Mouse (Mus musculus) heart, adult 2 months (tissue): ENCODE results near the gene Hemgn. TPM values are rescaled to one million over a fixed set of nuclear protein-coding genes. Genes with fewer than 3 reads are reported as not detected.

Source experiments
- DNase-seq, 2 experiments: peaks; one replicate each; pipeline ENCODE4 v3.0.0; 2021
- H3K27ac ChIP-seq: fragments of 200-600 bp; 2 replicates; pipeline ENCODE4 v1.8.1; 2022
- H3K27me3 ChIP-seq: fragments of 200-500 bp; 2 replicates; pipeline ENCODE4 v1.6.1; 2012; ENCODE audit warnings: mild to moderate bottlenecking, low read length, inconsistent platforms, mixed read lengths; ENCODE audit not compliant: control insufficient read depth, insufficient read depth
- H3K36me3 ChIP-seq: fragments of 200-500 bp; 2 replicates; pipeline ENCODE4 v1.6.1; 2012; ENCODE audit warnings: low read length, inconsistent platforms; ENCODE audit not compliant: control insufficient read depth, insufficient read depth
- H3K4me1 ChIP-seq: fragments of 200-500 bp; 2 replicates; pipeline ENCODE4 v1.6.1; 2011; ENCODE audit warnings: low read length; ENCODE audit not compliant: control insufficient read depth, insufficient read depth
- H3K4me3 ChIP-seq: fragments of 200-600 bp; 2 replicates; pipeline ENCODE4 v1.8.1; 2022
- H3K79me2 ChIP-seq: fragments of 200-500 bp; replicated peaks from 2 replicates; pipeline ENCODE4 v1.6.1; 2012; ENCODE audit warnings: mild to moderate bottlenecking, inconsistent platforms, low read length, moderate library complexity, mixed read lengths; ENCODE audit not compliant: control insufficient read depth, insufficient read depth
- H3K9ac ChIP-seq: fragments of 200-500 bp; 2 replicates; pipeline ENCODE4 v1.6.1; 2012; ENCODE audit warnings: low read depth, mild to moderate bottlenecking, control low read depth, inconsistent platforms, low read length, mixed read lengths
- CTCF ChIP-seq: fragments of 200-600 bp; IDR thresholded peaks from 2 replicates; pipeline ENCODE4 v1.8.1; 2022; ENCODE audit warnings: antibody characterized with exemption, mild to moderate bottlenecking, moderate library complexity
- EP300 ChIP-seq: fragments of 200-500 bp; IDR thresholded peaks from 2 replicates; pipeline ENCODE4 v1.6.1; 2011; ENCODE audit warnings: low read depth, low read length, control low read depth; ENCODE audit not compliant: insufficient read depth
- POLR2A ChIP-seq: fragments of 200-500 bp; IDR thresholded peaks from 2 replicates; pipeline ENCODE4 v1.6.1; 2011; ENCODE audit warnings: mild to moderate bottlenecking, low read depth, low read length, control low read depth; ENCODE audit not compliant: insufficient read depth
- WGBS: fragments of 180-500 bp; shearing (Covaris S2); methylation state at CpG from one replicate; pipeline ENCODE4 v1.1.7; 2018; 5-methylcytosine and 5-hydroxymethylcytosine counted together
- intact Hi-C: fragments of 180-260 bp; cut with DNase I; formaldehyde crosslinking; loops from one replicate; pipeline ENCODE4 v1.15.1; 2025
- polyA plus RNA-seq: library from polyadenylated mRNA; depleted of rRNA; stranded (reverse); fragments of >200 nt; gene quantifications from 2 replicates; pipeline ENCODE4 v1.2.3, GENCODE M21; 2012
- total RNA-seq, 2 experiments: library from RNA; stranded (reverse); gene quantifications; 2 replicates each; pipeline ENCODE4 v1.2.3; 2021

Hemgn gene
- total and polyA plus RNA-seq, 3 experiments: 0.06 to 0.73 (median 0.10) TPM

GRCm38 (mm10) chr4:46410677-46411076 lies 2.6 kb downstream of the Hemgn start:
- Histone ChIP-seq H3K9ac (no peak overlapping the region), H3K4me3 (no peak overlapping the region), H3K79me2 (no peaks in the 10 kb centered on the region), H3K4me1 (no peaks in the 10 kb centered on the region), H3K36me3 (no peaks in the 10 kb centered on the region), H3K27ac (no peak overlapping the region), H3K27me3 (no peaks in the 10 kb centered on the region)
- no peak for TF ChIP-seq POLR2A
- no peak for TF ChIP-seq CTCF
- no peak for TF ChIP-seq EP300
- WGBS: 91% methylated on average over 5 of the region's 5 CpGs
- no peak for DNase-seq
- intact Hi-C loops: no loop called here

DNA sequence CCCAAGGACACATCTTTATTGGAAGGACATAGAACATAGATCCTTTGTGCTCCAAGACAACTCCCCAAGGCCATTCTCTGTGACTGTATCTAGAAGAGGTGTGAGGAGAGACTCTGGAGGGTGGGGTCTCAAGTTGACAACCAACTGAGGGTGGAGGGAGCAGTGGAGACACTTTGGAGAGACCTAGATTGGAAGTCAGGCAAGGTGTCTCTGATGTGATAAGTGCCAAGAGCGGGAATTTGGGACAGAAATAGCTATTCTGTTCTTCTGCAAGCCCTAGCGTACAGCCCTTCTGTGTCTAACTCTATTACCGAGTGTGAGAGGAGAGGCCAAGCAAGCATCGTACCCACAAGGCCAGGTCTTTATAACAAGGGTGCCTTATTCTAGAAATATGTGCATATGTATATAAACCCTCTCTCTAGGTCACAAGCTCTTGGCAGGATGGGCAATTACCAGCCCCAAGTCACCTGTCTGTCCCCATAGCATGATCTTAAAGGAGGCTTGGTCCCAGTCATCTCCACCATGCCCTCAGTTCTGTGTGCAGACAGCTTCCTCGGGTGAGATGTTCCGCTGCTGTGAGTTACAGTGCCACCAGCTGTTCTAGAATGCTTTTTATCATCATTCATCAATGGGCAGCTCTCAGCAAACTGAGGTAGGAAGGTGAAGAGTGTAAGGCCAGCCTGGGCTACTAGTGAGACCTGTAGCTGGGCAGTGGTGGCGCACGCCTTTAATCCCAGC lies 6.2 kb downstream of the Hemgn start:
- no peak overlapping the region for H3K9ac ChIP-seq
- DNase-seq: no peak
- H3K27me3 ChIP-seq: no peaks in the 10 kb centered on the region
- WGBS: 85% methylated on average over 8 of the region's 8 CpGs
- H3K79me2 ChIP-seq: no peaks in the 10 kb centered on the region
- H3K4me1 ChIP-seq: no peaks in the 10 kb centered on the region
- TF ChIP-seq CTCF (no peak), EP300 (no peak), POLR2A (no peak)
- no peaks in the 10 kb centered on the region for H3K36me3 ChIP-seq
- H3K27ac ChIP-seq: no peak overlapping the region
- H3K4me3 ChIP-seq: no peak overlapping the region
- intact Hi-C loops: no loop called here

DNA sequence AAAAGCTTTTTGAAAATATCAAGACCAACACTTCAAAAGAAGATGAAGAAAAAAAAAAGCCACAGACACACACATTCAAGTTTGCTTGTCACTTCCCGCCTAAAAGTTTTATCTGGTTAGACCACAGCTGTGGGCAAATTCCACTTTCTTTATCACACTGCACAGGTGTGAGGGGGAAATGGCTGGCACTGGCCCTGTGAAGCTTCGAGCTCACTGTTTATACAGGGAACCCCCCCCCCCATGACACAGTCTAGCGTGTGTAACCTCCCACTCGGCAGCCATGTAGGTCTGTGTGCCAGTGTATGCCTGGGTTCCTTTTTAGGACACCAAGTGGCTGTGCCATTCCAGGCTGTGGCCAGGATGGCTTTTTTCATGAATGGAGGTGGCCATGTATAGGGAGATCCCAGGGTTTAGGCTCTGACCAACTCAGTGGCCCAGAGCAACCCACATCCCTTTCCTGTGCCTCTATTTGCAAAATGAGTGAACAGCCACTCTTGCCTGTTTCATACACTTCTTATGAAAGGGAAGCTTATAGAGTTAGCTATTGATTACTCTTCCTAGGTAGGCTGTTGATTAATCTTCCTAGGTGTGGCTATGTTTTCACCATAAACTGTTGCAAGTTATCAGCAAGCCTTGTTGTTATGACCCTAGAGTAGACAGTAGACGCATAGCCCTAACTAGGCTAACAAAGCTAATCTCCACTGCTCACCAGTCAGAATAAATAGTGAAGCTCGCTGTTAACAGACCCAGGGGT lies 9.1 kb downstream of the Hemgn start:
- WGBS: 59% methylated on average over 6 of the region's 6 CpGs
- no peaks in the 10 kb centered on the region for H3K4me1 ChIP-seq
- TF ChIP-seq EP300 (no peak), CTCF (no peak), POLR2A (no peak)
- H3K27me3 ChIP-seq: no peaks in the 10 kb centered on the region
- no peaks in the 10 kb centered on the region for H3K36me3 ChIP-seq
- H3K79me2 ChIP-seq: no peaks in the 10 kb centered on the region
- H3K9ac ChIP-seq: no peak overlapping the region
- DNase-seq: no peak
- H3K27ac ChIP-seq: no peak overlapping the region
- no peak overlapping the region for H3K4me3 ChIP-seq
- intact Hi-C loops: no loop called here

GRCm38 (mm10) chr4:46398839-46399238 lies 14.5 kb downstream of the Hemgn start:
- Histone ChIP-seq H3K4me1 (no peaks in the 10 kb centered on the region), H3K27ac (no peak overlapping the region), H3K9ac (no peak overlapping the region), H3K27me3 (no peaks in the 10 kb centered on the region), H3K79me2 (no peaks in the 10 kb centered on the region), H3K36me3 (no peaks in the 10 kb centered on the region), H3K4me3 (no peak overlapping the region)
- no peak for DNase-seq
- WGBS: 71% methylated on average over 4 of the region's 4 CpGs
- TF ChIP-seq EP300: no peak
- TF ChIP-seq CTCF: no peak
- no peak for TF ChIP-seq POLR2A
- intact Hi-C loops: no loop called here

GRCm38 (mm10) chr4:46395736-46396135 lies 17.6 kb downstream of the Hemgn start:
- H3K27ac ChIP-seq: no peak overlapping the region
- no peaks in the 10 kb centered on the region for H3K4me1 ChIP-seq
- H3K4me3 ChIP-seq: no peak overlapping the region
- H3K9ac ChIP-seq: no peak overlapping the region
- no peaks in the 10 kb centered on the region for H3K79me2 ChIP-seq
- H3K36me3 ChIP-seq: no peaks in the 10 kb centered on the region
- no peak for TF ChIP-seq POLR2A
- no peak for TF ChIP-seq EP300
- no peak for TF ChIP-seq CTCF
- intact Hi-C loops: no loop called here
- DNase-seq: no peak
- H3K27me3 ChIP-seq: no peaks in the 10 kb centered on the region
- WGBS: 32% methylated on average over 5 of the region's 5 CpGs

GRCm38 (mm10) chr4:46394388-46394787 lies 18.9 kb downstream of the Hemgn start:
- DNase-seq: no peak
- 68% methylated on average over 2 of the region's 2 CpGs for WGBS
- TF ChIP-seq EP300 (no peak), CTCF (no peak), POLR2A (no peak)
- Histone ChIP-seq H3K27me3 (no peaks in the 10 kb centered on the region), H3K36me3 (no peaks in the 10 kb centered on the region), H3K4me3 (no peak overlapping the region), H3K79me2 (no peaks in the 10 kb centered on the region), H3K27ac (no peak overlapping the region), H3K4me1 (no peaks in the 10 kb centered on the region; the same call in 1 of the 2 replicates), H3K9ac (no peak overlapping the region)
- intact Hi-C loops: no loop called here
